Mouse (Mus musculus): ENCODE data around the gene Ate1. TPM values are rescaled to one million over a fixed set of nuclear protein-coding genes. Genes with fewer than 3 reads are reported as not detected.

Gene Ate1
- polyA plus RNA-seq, 1 experiment from 2014 or later: 94.4 TPM

- Histone ChIP-seq H3K36me3 (peaks cover 8% of the 10 kb centered on the region; the same call in 1 of the 2 replicates), H3K4me1 (replicated peaks) (peaks cover 32% of the 10 kb centered on the region), H3K27me3 (no peaks in the 10 kb centered on the region), H3K4me2 (no peak overlapping the region), H3K27ac (peak overlapping the region; percentile 79), H3K4me3 (no peak overlapping the region), H3K9me3 (no peaks in the 10 kb centered on the region), H3K9ac (no peak overlapping the region)
- 85% methylated on average over 13 of the region's 13 CpGs for WGBS
- ATAC-seq (ENCODE audit: low FRiP score): no peak
Measured at GRCm38 (mm10) chr7:130382126-130382525, 138.0 kb downstream of the Ate1 start.

DNA sequence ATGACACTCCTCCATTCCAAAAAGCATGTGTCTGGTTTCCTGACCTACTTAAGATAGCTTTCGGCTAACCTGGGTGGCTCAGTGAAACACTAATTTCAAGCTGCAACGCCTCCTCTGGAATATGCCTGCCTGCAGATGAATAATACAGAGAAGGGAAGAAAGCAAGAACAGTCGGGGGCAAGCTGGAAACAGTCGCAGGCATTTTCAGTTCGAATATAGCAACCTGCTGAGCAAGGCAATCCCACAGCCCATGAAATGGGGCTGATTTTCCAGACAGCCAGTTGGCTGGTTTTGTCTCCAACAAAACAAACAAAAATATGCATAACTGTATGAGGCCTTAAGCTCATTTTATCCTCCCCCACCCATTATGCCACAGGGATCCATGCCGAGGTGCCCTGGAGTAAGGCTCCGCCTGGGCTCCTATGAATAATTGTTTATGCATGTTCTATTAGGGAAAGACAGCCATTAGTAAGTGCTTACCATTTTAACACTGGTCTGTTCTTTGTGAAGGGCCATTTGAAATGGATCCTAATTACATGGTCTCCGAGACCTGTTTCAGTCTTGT is 138.7 kb downstream of the Ate1 start:
- H3K4me2 ChIP-seq: no peak overlapping the region
- peaks cover 25% of the 10 kb centered on the region for H3K4me1 ChIP-seq (replicated peaks)
- peaks cover 5% of the 10 kb centered on the region; the same call in 1 of the 2 replicates for H3K36me3 ChIP-seq
- H3K9ac ChIP-seq: no peak overlapping the region
- no peak overlapping the region for H3K4me3 ChIP-seq
- no peaks in the 10 kb centered on the region for H3K27me3 ChIP-seq
- no peaks in the 10 kb centered on the region for H3K9me3 ChIP-seq
- ATAC-seq (ENCODE audit: low FRiP score): peak; percentile 52
- H3K27ac ChIP-seq: peak overlapping the region; percentile 79
- 35% methylated on average over 8 of the region's 8 CpGs for WGBS

DNA sequence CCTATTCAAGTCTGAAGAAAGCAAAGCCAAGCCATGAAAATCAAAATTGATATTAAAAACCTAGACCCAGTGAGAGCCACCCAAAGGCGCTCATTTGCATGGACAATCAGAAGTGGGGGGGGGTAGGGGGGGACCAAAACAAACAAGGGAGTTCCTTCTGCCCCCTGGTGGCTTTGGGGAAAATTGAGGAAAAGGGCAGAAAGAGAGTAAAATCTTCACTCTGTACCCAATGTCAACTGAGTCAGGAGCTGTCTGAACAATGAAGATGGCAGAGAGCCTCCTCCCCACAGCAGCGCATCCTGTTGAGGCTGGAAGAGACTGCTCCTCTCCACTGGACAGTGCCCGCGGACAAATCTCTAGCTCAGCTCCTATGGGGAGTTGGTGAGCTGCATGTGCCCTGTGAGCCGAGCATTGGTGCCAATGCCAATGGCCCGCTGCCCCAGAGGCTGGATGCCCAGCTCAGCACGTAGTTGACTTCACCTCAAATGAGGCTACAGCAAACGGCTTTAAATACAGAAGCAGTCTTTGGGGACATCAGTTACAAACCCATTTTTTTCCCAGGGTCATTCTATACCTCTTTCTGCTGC is 139.3 kb downstream of the Ate1 start:
- Histone ChIP-seq H3K9me3 (no peaks in the 10 kb centered on the region), H3K27me3 (no peaks in the 10 kb centered on the region), H3K4me2 (no peak overlapping the region), H3K4me3 (no peak overlapping the region), H3K27ac (peak overlapping the region; percentile 79), H3K4me1 (replicated peaks) (peaks cover 22% of the 10 kb centered on the region), H3K36me3 (peaks cover 5% of the 10 kb centered on the region; the same call in 1 of the 2 replicates), H3K9ac (no peak overlapping the region)
- WGBS: 70% methylated on average over 8 of the region's 8 CpGs
- peak; percentile 36; the same call in 1 of the 2 replicates for ATAC-seq (ENCODE audit: low FRiP score)

DNA sequence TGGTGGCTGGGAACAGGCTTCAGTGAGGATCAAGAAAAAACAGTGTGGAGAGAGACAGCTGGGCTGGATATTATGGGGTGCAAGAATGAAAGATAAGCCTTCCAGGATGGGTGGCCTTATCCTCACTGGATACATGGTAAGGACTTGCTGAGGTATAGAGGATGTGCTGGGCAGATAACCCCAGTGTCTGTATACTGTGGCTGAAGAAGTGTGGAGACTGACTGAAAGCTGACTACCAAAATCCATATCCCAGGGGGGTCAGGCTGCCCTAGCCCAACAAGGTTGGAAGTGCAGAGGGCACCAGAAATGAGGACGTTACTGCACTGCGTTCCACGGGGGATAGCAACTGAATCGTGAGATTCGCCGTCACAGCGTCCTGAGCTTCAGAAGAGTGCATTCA is 139.8 kb downstream of the Ate1 start:
- 81% methylated on average over 7 of the region's 7 CpGs for WGBS
- no peak overlapping the region for H3K4me2 ChIP-seq
- H3K27ac ChIP-seq: no peak overlapping the region
- H3K9ac ChIP-seq: no peak overlapping the region
- peaks cover 17% of the 10 kb centered on the region for H3K4me1 ChIP-seq (replicated peaks)
- H3K9me3 ChIP-seq: no peaks in the 10 kb centered on the region
- ATAC-seq (ENCODE audit: low FRiP score): no peak
- no peak overlapping the region for H3K4me3 ChIP-seq
- H3K27me3 ChIP-seq: no peaks in the 10 kb centered on the region
- peaks cover 5% of the 10 kb centered on the region; the same call in 1 of the 2 replicates for H3K36me3 ChIP-seq

DNA sequence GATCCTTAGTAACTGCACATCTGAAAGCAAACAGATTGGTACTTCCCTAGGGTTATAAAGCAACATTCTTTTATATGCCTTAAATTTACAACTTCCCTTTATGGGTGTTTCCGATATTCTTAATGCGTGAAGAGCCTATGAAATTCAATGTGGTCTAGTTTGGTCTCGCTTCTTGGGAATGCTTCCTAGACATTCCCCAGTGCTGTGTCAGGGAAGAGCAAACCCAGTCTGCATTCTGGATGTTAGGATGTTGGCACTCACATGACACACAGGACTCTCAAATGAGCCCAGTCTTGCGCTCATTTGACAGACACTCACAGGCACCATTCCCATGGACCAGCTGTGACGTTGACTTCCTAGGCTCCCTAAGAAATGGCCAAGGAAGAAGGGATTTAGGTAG is 140.3 kb downstream of the Ate1 start:
- H3K27me3 ChIP-seq: no peaks in the 10 kb centered on the region
- WGBS: 94% methylated on average over 5 of the region's 5 CpGs
- no peak overlapping the region for H3K4me3 ChIP-seq
- H3K4me2 ChIP-seq: no peak overlapping the region
- H3K36me3 ChIP-seq: peaks cover 5% of the 10 kb centered on the region; the same call in 1 of the 2 replicates
- ATAC-seq (ENCODE audit: low FRiP score): no peak
- no peaks in the 10 kb centered on the region for H3K9me3 ChIP-seq
- H3K9ac ChIP-seq: no peak overlapping the region
- peaks cover 15% of the 10 kb centered on the region for H3K4me1 ChIP-seq (replicated peaks)
- no peak overlapping the region for H3K27ac ChIP-seq

- Histone ChIP-seq H3K27me3 (no peaks in the 10 kb centered on the region), H3K36me3 (no peaks in the 10 kb centered on the region), H3K27ac (no peak overlapping the region), H3K9ac (no peak overlapping the region), H3K9me3 (no peaks in the 10 kb centered on the region), H3K4me3 (no peak overlapping the region), H3K4me2 (no peak overlapping the region), H3K4me1 (replicated peaks) (peaks cover 15% of the 10 kb centered on the region)
- WGBS: 88% methylated on average over 3 of the region's 3 CpGs
- no peak for ATAC-seq (ENCODE audit: low FRiP score)
Measured at GRCm38 (mm10) chr7:130378308-130378707, 141.9 kb downstream of the Ate1 start.

GRCm38 (mm10) chr7:130374311-130374710 is 145.9 kb downstream of the Ate1 start:
- no peak overlapping the region for H3K4me3 ChIP-seq
- peaks cover 10% of the 10 kb centered on the region for H3K4me1 ChIP-seq (replicated peaks)
- no peaks in the 10 kb centered on the region for H3K36me3 ChIP-seq
- H3K27me3 ChIP-seq: 0 out of 2 replicates have a peak, but pooled peaks cover 4% of the 10 kb centered on the region
- H3K9ac ChIP-seq: no peak overlapping the region
- 85% methylated on average over 9 of the region's 9 CpGs for WGBS
- peaks cover 6% of the 10 kb centered on the region; the same call in 1 of the 2 replicates for H3K9me3 ChIP-seq
- ATAC-seq (ENCODE audit: low FRiP score): no peak
- H3K4me2 ChIP-seq: no peak overlapping the region
- no peak overlapping the region for H3K27ac ChIP-seq

- peaks cover 35% of the 10 kb centered on the region for H3K4me1 ChIP-seq (replicated peaks)
- peak overlapping the region; percentile 70 for H3K27ac ChIP-seq
- peak overlapping the region; percentile 45 for H3K4me2 ChIP-seq
- peaks cover 6% of the 10 kb centered on the region; the same call in 1 of the 2 replicates for H3K9me3 ChIP-seq
- WGBS: 16% methylated on average over 24 of the region's 24 CpGs
- peak; percentile 69 for ATAC-seq (ENCODE audit: low FRiP score)
- H3K36me3 ChIP-seq: no peaks in the 10 kb centered on the region
- H3K9ac ChIP-seq: no peak overlapping the region; the same call in 1 of the 2 replicates
- H3K4me3 ChIP-seq: 0 out of 2 replicates have a peak overlapping the region, but pooled peaks have one; percentile 10
- 0 out of 2 replicates have a peak, but pooled peaks cover 7% of the 10 kb centered on the region for H3K27me3 ChIP-seq
Measured at GRCm38 (mm10) chr7:130368827-130369641, 151.1 kb downstream of the Ate1 start.

GRCm38 (mm10) chr7:130368036-130368826 is 151.9 kb downstream of the Ate1 start:
- no peak for ATAC-seq (ENCODE audit: low FRiP score)
- peak overlapping the region; percentile 45 for H3K4me2 ChIP-seq
- peaks cover 35% of the 10 kb centered on the region for H3K4me1 ChIP-seq (replicated peaks)
- H3K9ac ChIP-seq: no peak overlapping the region; the same call in 1 of the 2 replicates
- H3K27me3 ChIP-seq: 0 out of 2 replicates have a peak, but pooled peaks cover 7% of the 10 kb centered on the region
- peaks cover 6% of the 10 kb centered on the region; the same call in 1 of the 2 replicates for H3K9me3 ChIP-seq
- 0 out of 2 replicates have a peak overlapping the region, but pooled peaks have one; percentile 10 for H3K4me3 ChIP-seq
- WGBS: 10% methylated on average over 13 of the region's 13 CpGs
- H3K27ac ChIP-seq: peak overlapping the region; percentile 70
- H3K36me3 ChIP-seq: no peaks in the 10 kb centered on the region

GRCm38 (mm10) chr7:130367222-130368035 is 152.7 kb downstream of the Ate1 start:
- WGBS: 5% methylated on average over 12 of the region's 12 CpGs
- H3K27ac ChIP-seq: peak overlapping the region; percentile 70
- ATAC-seq (ENCODE audit: low FRiP score): peak; percentile 75

GRCm38 (mm10) chr7:130365711-130366110 is 154.5 kb downstream of the Ate1 start:
- H3K4me1 ChIP-seq (replicated peaks): peaks cover 35% of the 10 kb centered on the region
- no peak overlapping the region for H3K27ac ChIP-seq
- H3K4me2 ChIP-seq: no peak overlapping the region
- H3K27me3 ChIP-seq: 0 out of 2 replicates have a peak, but pooled peaks cover 4% of the 10 kb centered on the region
- no peak overlapping the region for H3K4me3 ChIP-seq
- no peaks in the 10 kb centered on the region for H3K36me3 ChIP-seq
- no peak for ATAC-seq (ENCODE audit: low FRiP score)
- no peaks in the 10 kb centered on the region for H3K9me3 ChIP-seq
- no peak overlapping the region for H3K9ac ChIP-seq
- WGBS: 95% methylated on average over 10 of the region's 10 CpGs

More at GRCm38 (mm10) chr7:130367222-130368035, 152.7 kb downstream of the Ate1 start:
- no peak overlapping the region for H3K4me2 ChIP-seq
- no peak overlapping the region for H3K9ac ChIP-seq
- no peaks in the 10 kb centered on the region for H3K36me3 ChIP-seq
- 0 out of 2 replicates have a peak, but pooled peaks cover 7% of the 10 kb centered on the region for H3K27me3 ChIP-seq
- H3K9me3 ChIP-seq: peaks cover 6% of the 10 kb centered on the region; the same call in 1 of the 2 replicates
- H3K4me3 ChIP-seq: no peak overlapping the region
- H3K4me1 ChIP-seq (replicated peaks): peaks cover 35% of the 10 kb centered on the region

All from hindbrain, embryonic 13.5 days (tissue).